Mouse (Mus musculus) spleen, postnatal 36 days (tissue): Measurements from ENCODE around the gene Bbs10.

Experiments used
- DNase-seq, 2 experiments: peaks; one replicate each; pipeline ENCODE4 v3.0.0; 2022; ENCODE audit warnings: low spot score in 2 of 2, mixed read lengths in 1 of 2

The Bbs10 gene

GRCm38 (mm10) chr10:111298140-111299098 lies at the start of gene Bbs10:
TSS of gene Bbs10 (plus strand) at chr10:111298679.
- DNase-seq, result peak; percentile 94 to 96

DNA sequence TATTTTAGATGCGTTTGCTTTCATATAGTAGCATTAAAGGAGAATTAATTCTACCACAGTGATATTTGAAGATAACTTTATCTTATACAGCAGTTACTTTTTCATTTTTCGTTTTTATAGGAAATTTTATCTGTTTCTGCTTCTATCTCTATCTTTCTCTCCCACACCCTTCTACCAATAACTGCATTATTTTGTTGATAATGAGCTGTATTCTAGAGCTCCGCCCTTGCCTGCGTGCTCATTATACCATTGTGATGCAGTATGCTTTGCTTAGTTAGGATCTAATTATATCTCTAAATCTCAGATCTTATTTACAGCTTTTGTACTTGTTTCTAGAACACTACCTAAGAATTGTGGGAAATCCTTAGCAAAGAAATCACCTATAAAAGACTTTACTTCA lies 48.3 kb upstream of the Bbs10 start:
- DNase-seq, result no peak

GRCm38 (mm10) chr10:111251666-111252065 lies 46.8 kb upstream of the Bbs10 start:
- no peak for DNase-seq

- no peak for DNase-seq
These were observed 43.3 kb upstream of the Bbs10 start for GRCm38 (mm10) chr10:111255228-111255627.

GRCm38 (mm10) chr10:111256156-111256555 lies 42.3 kb upstream of the Bbs10 start:
- no peak for DNase-seq

GRCm38 (mm10) chr10:111257358-111257757 lies 41.1 kb upstream of the Bbs10 start:
- DNase-seq, result no peak

DNA sequence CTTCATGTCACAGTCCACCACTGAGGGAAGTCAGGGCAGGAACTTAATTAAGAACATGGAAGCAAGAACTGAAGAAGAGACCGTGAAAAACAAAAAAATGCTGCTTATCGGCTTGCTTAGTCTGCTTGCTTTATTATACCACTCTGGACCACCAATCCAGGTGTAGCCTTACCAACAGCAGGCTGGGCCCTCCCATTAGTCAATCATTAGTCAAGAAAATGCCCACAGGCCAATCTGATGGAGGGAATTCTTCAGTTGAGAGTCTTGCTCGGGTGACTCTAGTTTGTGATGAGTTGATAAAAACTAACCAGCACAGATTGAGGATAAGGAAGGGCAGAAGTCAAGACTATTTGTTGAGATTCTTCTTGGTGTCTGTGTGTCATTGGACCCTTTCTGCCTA lies 40.2 kb upstream of the Bbs10 start:
- DNase-seq, result no peak

DNA sequence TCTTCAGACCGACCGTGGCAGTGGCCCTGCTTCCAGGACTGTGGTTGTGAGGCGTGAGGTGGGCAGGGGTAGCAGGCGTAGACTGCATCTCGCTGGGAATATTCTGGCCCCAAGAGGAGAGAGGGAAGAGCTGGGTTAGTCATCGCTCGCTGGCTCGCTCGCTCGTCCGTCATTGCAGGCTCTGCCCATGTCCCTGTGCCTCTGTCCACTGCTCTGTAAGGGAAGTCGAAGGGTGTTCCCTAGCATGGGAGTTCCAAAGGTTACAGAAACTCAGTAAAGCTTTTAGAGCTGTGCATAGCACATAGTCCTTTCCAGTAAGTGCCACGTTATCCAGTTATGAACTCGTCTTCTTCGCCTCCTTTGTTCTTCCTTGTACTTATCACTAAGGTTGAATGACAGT lies 26.8 kb upstream of the Bbs10 start:
- no peak for DNase-seq

GRCm38 (mm10) chr10:111272905-111273304 lies 25.6 kb upstream of the Bbs10 start:
- no peak for DNase-seq

DNA sequence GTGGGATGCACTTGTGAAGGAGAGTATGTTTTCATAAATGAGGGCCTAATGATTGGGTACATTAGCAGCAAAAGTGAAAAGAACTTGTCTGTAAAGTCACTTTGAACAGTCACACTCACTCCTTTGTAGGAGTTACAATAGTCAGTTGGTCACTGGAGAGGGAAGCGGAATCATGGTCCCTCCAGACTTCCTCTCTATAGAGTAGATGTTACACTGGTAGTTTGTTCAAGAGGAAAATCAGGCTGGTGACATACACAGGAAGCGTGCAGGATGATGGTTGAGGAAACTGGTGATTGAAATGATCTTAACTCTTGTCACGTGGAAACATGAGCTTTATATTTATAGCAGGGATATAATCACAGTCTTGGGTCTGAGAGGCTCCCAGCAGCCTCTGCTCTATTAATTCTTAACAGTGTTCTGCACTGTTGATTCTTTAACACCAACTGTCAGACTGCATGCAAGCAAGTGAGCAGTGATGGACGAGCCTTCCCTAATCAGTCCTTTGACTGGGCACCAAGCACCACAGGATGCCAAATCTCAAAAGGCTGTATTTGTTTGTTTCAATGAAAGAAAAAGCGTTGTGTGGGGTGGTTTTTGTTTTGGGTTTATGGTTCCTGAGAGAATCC lies 24.9 kb upstream of the Bbs10 start:
- no peak for DNase-seq

GRCm38 (mm10) chr10:111275822-111276221 lies 22.7 kb upstream of the Bbs10 start:
- no peak for DNase-seq

DNA sequence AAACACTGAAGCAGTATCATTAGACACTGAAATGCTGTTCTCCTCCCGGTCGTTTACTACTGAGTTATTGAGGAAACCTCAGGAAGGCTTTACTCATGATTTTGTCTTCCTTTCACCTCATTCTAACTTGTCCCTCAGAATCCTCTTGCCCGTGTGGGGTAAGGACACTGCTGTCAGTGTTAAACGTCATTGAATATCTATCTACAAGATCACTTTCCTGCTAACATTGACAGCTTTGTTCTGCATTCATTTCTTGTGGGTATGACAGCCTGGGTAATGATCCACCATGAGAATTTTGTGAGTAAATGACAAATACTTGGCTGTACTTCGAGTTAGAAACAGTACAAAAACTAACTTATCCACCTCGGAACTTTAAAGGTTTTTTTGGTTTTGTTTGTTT lies 848 bp upstream of the Bbs10 start:
- no peak for DNase-seq

GRCm38 (mm10) chr10:111299591-111299990 lies 1.1 kb downstream of the Bbs10 start:
- DNase-seq, result no peak

- no peak for DNase-seq
These were observed 2.6 kb downstream of the Bbs10 start for GRCm38 (mm10) chr10:111301041-111301440.

DNA sequence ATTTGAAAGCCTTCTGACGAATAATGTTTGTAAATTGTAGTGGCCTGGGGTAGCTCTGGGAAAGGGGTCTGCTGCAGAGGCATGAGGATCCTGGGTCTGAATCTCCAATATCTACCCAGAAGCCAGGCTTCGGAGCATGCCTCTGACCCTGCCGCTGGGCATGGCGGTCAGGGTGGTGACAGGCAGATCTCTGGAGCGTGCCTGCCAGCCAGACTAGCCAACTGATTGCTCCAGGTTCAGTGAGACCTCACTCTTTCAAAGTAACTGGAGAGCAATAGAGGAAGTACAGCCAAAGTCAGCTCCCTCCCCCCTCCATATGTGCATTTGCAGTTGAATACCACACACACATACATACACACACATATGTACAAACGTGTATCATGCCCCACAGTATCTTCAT lies 4.0 kb downstream of the Bbs10 start:
- DNase-seq, result no peak

- no peak for DNase-seq
These were observed 10.5 kb downstream of the Bbs10 start for GRCm38 (mm10) chr10:111308850-111309501.

DNA sequence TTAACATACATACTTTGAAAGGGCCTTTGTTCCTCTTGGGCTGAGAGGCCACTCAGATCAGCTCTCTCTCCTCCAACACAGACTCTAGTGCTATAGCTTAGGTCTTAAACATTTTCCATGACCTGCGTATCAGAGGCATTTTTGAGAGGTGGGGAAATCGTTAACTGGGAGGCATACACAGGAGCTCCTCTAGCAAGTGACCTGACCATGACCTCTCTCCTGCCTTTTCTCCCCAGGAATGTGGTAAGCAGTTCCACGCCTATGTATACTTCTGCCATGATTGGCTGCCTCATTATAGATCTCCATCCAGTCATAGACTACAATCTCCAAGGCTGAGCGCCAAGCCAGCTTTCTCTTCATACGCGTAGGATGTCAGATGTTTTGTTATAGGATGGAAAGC lies 14.8 kb downstream of the Bbs10 start:
- no peak for DNase-seq

GRCm38 (mm10) chr10:111314636-111315395 lies 16.3 kb downstream of the Bbs10 start:
- DNase-seq, result no peak

- no peak for DNase-seq
These were observed 17.5 kb downstream of the Bbs10 start for GRCm38 (mm10) chr10:111315940-111316339.

DNA sequence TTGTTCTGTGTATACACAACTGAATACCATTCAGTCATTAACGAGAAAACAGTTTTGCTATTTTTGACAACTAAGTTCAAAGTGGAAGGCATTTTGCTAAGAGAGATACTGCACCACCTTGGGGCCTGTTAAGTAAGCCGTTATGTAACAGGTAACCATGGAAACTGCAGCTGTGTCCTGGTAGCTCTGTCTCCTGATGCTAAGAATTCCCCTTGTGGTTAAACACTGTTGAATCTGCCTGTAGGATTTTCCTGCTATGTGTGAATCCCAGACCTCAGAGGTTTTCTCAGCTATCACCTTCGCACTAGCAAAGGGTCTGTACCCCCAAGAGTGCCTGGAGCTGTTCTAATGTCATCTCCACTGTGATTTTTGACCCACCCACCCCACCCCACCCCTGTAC lies 19.5 kb downstream of the Bbs10 start:
- no peak for DNase-seq

DNA sequence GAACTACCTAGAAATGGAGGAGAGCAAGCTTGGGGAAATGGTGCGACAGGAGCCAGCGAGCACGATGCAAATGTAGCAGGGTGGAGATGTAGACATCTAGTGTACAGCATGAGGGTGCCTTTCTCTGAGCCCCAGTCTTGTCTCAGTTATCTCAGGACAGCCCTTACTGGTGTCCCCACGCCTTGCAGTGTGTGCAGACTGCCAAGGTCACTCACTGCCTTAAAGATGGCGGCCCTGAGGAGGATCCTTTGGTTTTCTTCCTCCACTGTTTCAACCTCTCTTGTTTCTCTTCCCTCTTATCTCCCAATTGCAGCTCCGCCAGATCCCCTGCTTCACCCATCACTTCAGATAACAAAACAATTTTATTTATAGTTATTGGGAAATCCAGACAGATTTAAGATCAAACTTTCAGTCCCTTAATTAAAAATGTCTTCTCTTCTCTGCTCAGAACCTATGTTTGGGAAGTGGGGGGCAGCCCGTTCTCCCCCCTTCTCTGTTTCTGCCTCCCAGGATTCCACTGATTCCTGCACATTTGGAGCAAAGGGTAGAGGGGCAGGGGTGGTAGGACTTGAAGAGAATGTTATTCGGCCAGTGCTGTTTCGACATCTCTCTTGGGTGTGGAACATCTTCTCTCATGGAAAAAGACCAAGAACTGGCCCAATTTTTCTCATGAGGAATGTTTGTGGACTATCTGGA lies 20.5 kb downstream of the Bbs10 start:
- DNase-seq, result no peak
